Mouse (Mus musculus) kidney, adult 2 months (tissue): Measurements from ENCODE around the gene Pdzd2.

Source experiments
- CTCF ChIP-seq: fragments of 200-500 bp; conservative IDR thresholded peaks from 2 replicates; pipeline ENCODE4 v1.5.1; 2011; ENCODE audit warnings: low read depth, mild to moderate bottlenecking, control low read depth, low read length, moderate library complexity, mixed read lengths; ENCODE audit not compliant: insufficient read depth, insufficient read length
- POLR2A ChIP-seq: fragments of 200-500 bp; IDR thresholded peaks from one replicate; pipeline ENCODE4 v1.6.1; 2011; ENCODE audit warnings: low read depth, low read length, control low read depth

GRCm38 (mm10) chr15:12639776-12640175 lies 99.9 kb downstream of the Pdzd2 start:
- TF ChIP-seq CTCF = no peak
- no peak for TF ChIP-seq POLR2A
